26 mouse cellular contexts compared by ENCODE assay signal in genomic region chr7:115407889-115408288, GRCm38 (mm10).
A peak's percentile ranks its signal among the peaks of the same experiment; 100 is the strongest.
DNase-seq lines count a peak whose midpoint lies in the region; ATAC-seq and TF ChIP-seq lines count a peak whose summit lies in the region.
"Had no signal": no experiment of that assay in that cellular context is flagged by ENCODE, and none has a peak within 500 bp of the region (broad histone marks: within the 10 kb centered on the region; RNA-seq: fewer than 3 reads in every experiment).

No protein-coding gene starts in this region.

- no peak for TF ChIP-seq POLR2A in MEL (IDR thresholded peaks at IDR 0.05; ENCODE audit: control insufficient read depth in 1 of 2, insufficient read depth in 1 of 2, low read depth in 1 of 2, low read length in 2 of 2, poor library complexity in 1 of 2)

- H3K4me2 ChIP-seq in forebrain, embryonic 11.5 days (ENCODE audit: low read depth, low read length, severe bottlenecking) = no peak overlapping the region
- H3K4me2 ChIP-seq: embryonic facial prominence, embryonic 12.5 days; forebrain, embryonic 12.5 days had no signal

- H3K36me3 ChIP-seq in MEL (ENCODE audit: control insufficient read depth in 1 of 2, insufficient read depth in 2 of 2, low read length in 2 of 2) = peaks cover 0 to 17% of the 10 kb centered on the region in 2 experiments; a peak in 2 of 4 replicates
- no peaks in the 10 kb centered on the region for H3K36me3 ChIP-seq in forebrain, embryonic 11.5 days (ENCODE audit: control insufficient read depth, insufficient read depth, low read length)
- H3K36me3 ChIP-seq: embryonic facial prominence, embryonic 10.5 days; embryonic facial prominence, embryonic 12.5 days; forebrain, embryonic 12.5 days; G1E had no signal

- 81% methylated on average over 3 of the region's 3 CpGs for WGBS in forebrain, embryonic 11.5 days

- no peak overlapping the region for H3K4me3 ChIP-seq in MEL (ENCODE audit: control insufficient read depth in 1 of 2, insufficient read depth in 1 of 2, low read depth in 2 of 2, low read length in 2 of 2)
- no peak overlapping the region for H3K4me3 ChIP-seq in forebrain, embryonic 11.5 days (ENCODE audit: low read depth, low read length)
- H3K4me3 ChIP-seq: embryonic facial prominence, embryonic 10.5 days; embryonic facial prominence, embryonic 12.5 days; forebrain, embryonic 12.5 days had no signal

- no peaks in the 10 kb centered on the region for H3K79me2 ChIP-seq in MEL (ENCODE audit: control insufficient read depth, insufficient read depth, low read length, poor library complexity)

- no peak for TF ChIP-seq CTCF in MEL (IDR thresholded peaks at IDR 0.05 in 2 of 3, conservative IDR thresholded peaks at IDR 0.05 in 1 of 3; ENCODE audit: control insufficient read depth in 1 of 3, insufficient read depth in 1 of 3, low read depth in 2 of 3, low read length in 3 of 3, poor library complexity in 1 of 3, severe bottlenecking in 1 of 3)

- TF ChIP-seq RAD21 in MEL (IDR thresholded peaks at IDR 0.05; ENCODE audit: low read depth, low read length) = no peak

- DNase-seq in 3T3-L1 (ENCODE audit: low read depth, low spot score) = peak; percentile 1
- DNase-seq in MEL (ENCODE audit: low read depth, low spot score) = peak; percentile 75
- DNase-seq in Muller cell, postnatal 12 days (ENCODE audit: inconsistent ontology term) = peak; percentile 59
- DNase-seq in forebrain, embryonic 11.5 days (ENCODE audit: low spot score) = no peak
- no peak for DNase-seq in kidney, postnatal 36 days
- DNase-seq in frontal cortex, postnatal 25 days (ENCODE audit: low spot score in 2 of 2) = no peak
- DNase-seq in layer of hippocampus, postnatal 14 days (ENCODE audit: low spot score in 2 of 2) = no peak
- DNase-seq: adrenal gland, adult 2 months; adrenal gland, postnatal 10 days; adrenal gland, postnatal 25 days; B cell, adult 2 months; cerebellum, adult 11 months; cerebellum, adult 18-20 months; cerebellum, adult 8-10 months; cerebellum, adult 9-11 months; cerebellum, postnatal 14 days; cerebellum, postnatal 36 days had no signal

- TF ChIP-seq EP300 in MEL (IDR thresholded peaks at IDR 0.05; ENCODE audit: low read depth in 1 of 2, low read length in 2 of 2) = peak; percentile 83 to 87

- ATAC-seq in megakaryocyte progenitor cell, adult 5-6 weeks (replicated peaks; ENCODE audit: poor library complexity) = peak; percentile 79
- no peak for ATAC-seq in forebrain, embryonic 11.5 days (replicated peaks; ENCODE audit: low FRiP score)
- ATAC-seq: CD4-positive, CD25-positive, alpha-beta regulatory T cell, adult 4 months; forebrain, embryonic 14.5 days; forebrain, embryonic 16.5 days had no signal

- peaks cover 8 to 23% of the 10 kb centered on the region in 2 experiments; a peak in 3 of 4 replicates for H3K4me1 ChIP-seq in MEL (ENCODE audit: control insufficient read depth in 1 of 2, insufficient read depth in 2 of 2, low read length in 2 of 2)
- peaks cover 8% of the 10 kb centered on the region for H3K4me1 ChIP-seq in forebrain, embryonic 11.5 days (replicated peaks; ENCODE audit: control insufficient read depth, insufficient read depth, low read length)

- H3K9ac ChIP-seq in MEL (ENCODE audit: control insufficient read depth, low read depth, low read length, poor library complexity, severe bottlenecking) = no peak overlapping the region
- H3K9ac ChIP-seq in forebrain, embryonic 11.5 days (ENCODE audit: low read length) = no peak overlapping the region
- H3K9ac ChIP-seq: embryonic facial prominence, embryonic 12.5 days; forebrain, embryonic 12.5 days had no signal

- no peaks in the 10 kb centered on the region for H3K27me3 ChIP-seq in MEL (ENCODE audit: control insufficient read depth in 1 of 2, insufficient read depth in 2 of 2, low read length in 2 of 2)
- H3K27me3 ChIP-seq in forebrain, embryonic 11.5 days (ENCODE audit: control insufficient read depth, insufficient read depth, low read length) = no peaks in the 10 kb centered on the region
- H3K27me3 ChIP-seq: CH12.LX had no signal

- H3K27ac ChIP-seq in MEL (ENCODE audit: control insufficient read depth, low read depth, low read length) = peak overlapping the region; percentile 11; the same call in 1 of the 2 replicates
- H3K27ac ChIP-seq in forebrain, embryonic 11.5 days (ENCODE audit: low read depth, low read length) = no peak overlapping the region
- H3K27ac ChIP-seq: embryonic facial prominence, embryonic 10.5 days; embryonic facial prominence, embryonic 12.5 days; forebrain, embryonic 12.5 days had no signal

- H3K9me3 ChIP-seq in MEL (replicated peaks; ENCODE audit: insufficient read depth, low read length) = no peaks in the 10 kb centered on the region
- H3K9me3 ChIP-seq in forebrain, embryonic 11.5 days (ENCODE audit: control insufficient read depth, low read length) = no peaks in the 10 kb centered on the region
- H3K9me3 ChIP-seq: embryonic facial prominence, embryonic 10.5 days; embryonic facial prominence, embryonic 12.5 days; forebrain, embryonic 12.5 days; G1E had no signal

TF ChIP-seq in MEL, 35 proteins besides CTCF, POLR2A, EP300 and RAD21:
- TF ChIP-seq MEF2A (IDR thresholded peaks at IDR 0.05; ENCODE audit: extremely low read depth, insufficient replicate concordance, low read depth, low read length, poor library complexity, severe bottlenecking) (no peak), BHLHE40 (IDR thresholded peaks at IDR 0.05; ENCODE audit: borderline replicate concordance, low read depth, low read length) (0 out of 2 replicates have a peak, but pooled peaks have one; percentile 60), GABPA (IDR thresholded peaks at IDR 0.05; ENCODE audit: low read depth, low read length) (peak; percentile 46; the same call in 1 of the 2 replicates), TAL1 (IDR thresholded peaks at IDR 0.05; ENCODE audit: low read length) (peak; percentile 32; the same call in 1 of the 2 replicates), NELFE (IDR thresholded peaks at IDR 0.05; ENCODE audit: low read depth, low read length) (no peak), RCOR1 (IDR thresholded peaks at IDR 0.05; ENCODE audit: low read depth, low read length) (peak; percentile 39; the same call in 1 of the 2 replicates), TCF12 (IDR thresholded peaks at IDR 0.05; ENCODE audit: low read depth, low read length) (peak; percentile 87), MAX (IDR thresholded peaks at IDR 0.05; ENCODE audit: low read length) (peak; percentile 9; the same call in 1 of the 2 replicates), MAFK (IDR thresholded peaks at IDR 0.05; ENCODE audit: borderline replicate concordance, low read depth, low read length) (peak; percentile 41; the same call in 1 of the 2 replicates), ETS1 (IDR thresholded peaks at IDR 0.05; ENCODE audit: low read depth, low read length) (peak; percentile 75), CHD1 (IDR thresholded peaks at IDR 0.05; ENCODE audit: low read depth, low read length) (no peak), GATA1 (IDR thresholded peaks at IDR 0.05; ENCODE audit: low read depth, low read length) (peak; percentile 84)

Comparison
In these comparisons a context has a peak if more than half of its experiments do, and no peak if none do; other contexts are left out.
1. DNase-seq: peak in 3T3-L1 (single experiment), MEL (single experiment) and Muller cell, postnatal 12 days (single experiment); none in forebrain, embryonic 11.5 days (single experiment), kidney, postnatal 36 days (0 of 2), frontal cortex, postnatal 25 days (0 of 2) and layer of hippocampus, postnatal 14 days (0 of 2).